8 mouse cellular contexts compared by ENCODE assay signal in genomic region chr7:6172006-6172649, GRCm38 (mm10). TPM values are rescaled to one million over a fixed set of nuclear protein-coding genes. Genes with fewer than 3 reads are reported as not detected.
A peak's percentile ranks its signal among the peaks of the same experiment; 100 is the strongest.
DNase-seq lines count a peak whose midpoint lies in the region; ATAC-seq and TF ChIP-seq lines count a peak whose summit lies in the region.

Zfp444 (plus strand) TSS chr7:6172226.

- TF ChIP-seq POLR2A in olfactory bulb, adult 2 months (IDR thresholded peaks at IDR 0.05; ENCODE audit: insufficient read depth, low read depth, low read length) = peak; percentile 41; the same call in 1 of the 2 replicates
- TF ChIP-seq POLR2A in thymus, adult 2 months (IDR thresholded peaks at IDR 0.05; ENCODE audit: control insufficient read depth, extremely low read depth, insufficient read depth, low read length, poor library complexity) = peak; percentile 73

- no peaks in the 10 kb centered on the region for H3K27me3 ChIP-seq in G1E (ENCODE audit: insufficient read depth, low read length)
- H3K27me3 ChIP-seq in forebrain, embryonic 16.5 days (replicated peaks; ENCODE audit: control insufficient read depth, insufficient read depth, low read length) = no peaks in the 10 kb centered on the region
- no peaks in the 10 kb centered on the region for H3K27me3 ChIP-seq in lung, embryonic 14.5 days (ENCODE audit: insufficient read depth, low read length)
- H3K27me3 ChIP-seq in thymus, adult 2 months (ENCODE audit: control insufficient read depth, insufficient read depth, low read length) = no peaks in the 10 kb centered on the region

- under 1% methylated on average over 37 of the region's 37 CpGs for WGBS in forebrain, embryonic 16.5 days
- under 1% methylated on average over 37 of the region's 37 CpGs for WGBS in lung, embryonic 14.5 days
- WGBS in olfactory bulb, adult 2 months = under 1% methylated on average over 37 of the region's 37 CpGs
- 1% methylated on average over 37 of the region's 37 CpGs for WGBS in thymus, adult 2 months

- H3K4me1 ChIP-seq in G1E (ENCODE audit: insufficient read depth, low read depth, low read length) = peaks cover 35% of the 10 kb centered on the region
- H3K4me1 ChIP-seq in forebrain, embryonic 16.5 days (replicated peaks; ENCODE audit: control insufficient read depth, insufficient read depth, low read length) = peaks cover 19% of the 10 kb centered on the region
- H3K4me1 ChIP-seq in lung, embryonic 14.5 days (ENCODE audit: insufficient read depth) = no peaks in the 10 kb centered on the region
- H3K4me1 ChIP-seq in olfactory bulb, adult 2 months (ENCODE audit: control insufficient read depth, insufficient read depth, low read length) = no peaks in the 10 kb centered on the region
- H3K4me1 ChIP-seq in thymus, adult 2 months (replicated peaks; ENCODE audit: control insufficient read depth, insufficient read depth, low read length) = peaks cover 11% of the 10 kb centered on the region

- H3K27ac ChIP-seq in forebrain, embryonic 16.5 days (ENCODE audit: low read length) = peak within 1 kb of the TSS; percentile 73
- H3K27ac ChIP-seq in layer of hippocampus, adult 2 months = peak within 1 kb of the TSS; percentile 91
- H3K27ac ChIP-seq in lung, embryonic 14.5 days (ENCODE audit: low read depth) = peak within 1 kb of the TSS; percentile 55
- peak within 1 kb of the TSS; percentile 74 for H3K27ac ChIP-seq in olfactory bulb, adult 2 months (ENCODE audit: insufficient read depth, low read depth, low read length)
- peak within 1 kb of the TSS; percentile 73 for H3K27ac ChIP-seq in thymus, adult 2 months (ENCODE audit: control insufficient read depth, insufficient read depth, low read length)

- ATAC-seq in G1E (ENCODE audit: extremely low read depth, insufficient number of reproducible peaks, low FRiP score, poor library complexity, severe bottlenecking) = peak; percentile 84
- ATAC-seq in forebrain, embryonic 16.5 days = peak; percentile 97
- peak; percentile 99 for ATAC-seq in lung, embryonic 14.5 days (ENCODE audit: insufficient read depth)

- peak within 1 kb of the TSS; percentile 79 for H3K4me2 ChIP-seq in forebrain, embryonic 16.5 days (ENCODE audit: low read length)
- H3K4me2 ChIP-seq in lung, embryonic 14.5 days = peak within 1 kb of the TSS; percentile 95

- intact Hi-C loops in heart, postnatal 36 days (cut with DNase I) = loop anchor here (5.0 to 10.0 kb wide), 2 partner anchors 110 to 213 kb away; partner anchors contain the start of gene Zfp28

- H3K9ac ChIP-seq in forebrain, embryonic 16.5 days (replicated peaks; ENCODE audit: low read depth, low read length) = peak within 1 kb of the TSS; percentile 74
- H3K9ac ChIP-seq in lung, embryonic 14.5 days = peak within 1 kb of the TSS; percentile 79

- DNase-seq in G1E (ENCODE audit: low spot score) = peak; percentile 81
- peak; percentile 98 for DNase-seq in cerebellum, adult 18-20 months
- peak; percentile 94 to 95 for DNase-seq in heart, postnatal 36 days
- DNase-seq in layer of hippocampus, adult 2 months (ENCODE audit: low spot score in 2 of 2) = peak; percentile 100
- peak; percentile 98 for DNase-seq in lung, embryonic 14.5 days
- DNase-seq in thymus, adult 2 months = peak; percentile 98

- H3K36me3 ChIP-seq in G1E (replicated peaks) = peaks cover 26% of the 10 kb centered on the region
- no peaks in the 10 kb centered on the region for H3K36me3 ChIP-seq in forebrain, embryonic 16.5 days (ENCODE audit: control insufficient read depth, insufficient read depth)
- H3K36me3 ChIP-seq in lung, embryonic 14.5 days (ENCODE audit: insufficient read depth) = 0 out of 2 replicates have a peak, but pooled peaks cover 17% of the 10 kb centered on the region
- H3K36me3 ChIP-seq in thymus, adult 2 months (ENCODE audit: control insufficient read depth, insufficient read depth, low read length) = no peaks in the 10 kb centered on the region

- H3K9me3 ChIP-seq in G1E (replicated peaks) = no peaks in the 10 kb centered on the region
- no peaks in the 10 kb centered on the region for H3K9me3 ChIP-seq in forebrain, embryonic 16.5 days (ENCODE audit: control insufficient read depth, low read length)
- no peaks in the 10 kb centered on the region for H3K9me3 ChIP-seq in lung, embryonic 14.5 days (ENCODE audit: low read depth, low read length)

- no peak for TF ChIP-seq CTCF in G1E (IDR thresholded peaks at IDR 0.05; ENCODE audit: low read depth, low read length)
- TF ChIP-seq CTCF in layer of hippocampus, adult 2 months (conservative IDR thresholded peaks at IDR 0.05) = no peak
- no peak for TF ChIP-seq CTCF in lung, embryonic 14.5 days (IDR thresholded peaks at IDR 0.05; ENCODE audit: low read depth)
- no peak for TF ChIP-seq CTCF in olfactory bulb, adult 2 months (IDR thresholded peaks at IDR 0.05; ENCODE audit: insufficient read depth, low read depth, low read length)
- TF ChIP-seq CTCF in thymus, adult 2 months (IDR thresholded peaks at IDR 0.05; ENCODE audit: borderline replicate concordance, control insufficient read depth, extremely low read depth, insufficient read depth, low read length, poor library complexity) = peak; percentile 45; the same call in 1 of the 2 replicates

- H3K4me3 ChIP-seq in G1E (ENCODE audit: low read depth, low read length) = peak within 1 kb of the TSS; percentile 80
- H3K4me3 ChIP-seq in forebrain, embryonic 16.5 days (replicated peaks; ENCODE audit: low read length) = peak within 1 kb of the TSS; percentile 60
- peak within 1 kb of the TSS; percentile 80 for H3K4me3 ChIP-seq in layer of hippocampus, adult 2 months
- peak within 1 kb of the TSS; percentile 69 for H3K4me3 ChIP-seq in lung, embryonic 14.5 days (ENCODE audit: low read depth, low read length)
- peak within 1 kb of the TSS; percentile 77 for H3K4me3 ChIP-seq in olfactory bulb, adult 2 months (ENCODE audit: insufficient read depth, low read depth, low read length)
- H3K4me3 ChIP-seq in thymus, adult 2 months (ENCODE audit: control insufficient read depth, insufficient read depth, low read length) = peak within 1 kb of the TSS; percentile 62

RNA-seq across cellular contexts. Expression of gene Zfp444, which starts in this region (rescaled TPM):
- total RNA-seq in G1E (2014; fragmentation: Nextera tagmentation) (7.1 and 15.0 TPM in 2 replicates), G1E (2017) (26.9 and 29.3 TPM in 2 replicates)
- 45.2 and 48.6 TPM in 2 replicates for polyA plus RNA-seq in G1E (2012)
- polyA plus RNA-seq in forebrain, embryonic 16.5 days (2015; fragmentation: Nextera tagmentation; extraction: Ambion mirVana) = 99.6 and 101 TPM in 2 replicates
- total RNA-seq in heart, postnatal 36 days (2021) = 10 to 100 TPM in 1 of 2 experiments, 1 to 10 TPM in 1; 9.4 to 11.4 TPM
- 10 to 100 TPM; 55.8 to 57.2 TPM for total RNA-seq in layer of hippocampus, adult 2 months (2021)
- 57.3 TPM in 2 replicates for polyA plus RNA-seq in lung, embryonic 14.5 days (2014; fragmentation: Nextera tagmentation; extraction: Ambion mirVana)
- not detected in 2 replicates for polyA plus RNA-seq in olfactory bulb, adult 2 months (2012; ENCODE audit: insufficient read depth, insufficient read length, low replicate concordance, missing spikeins)
- polyA plus RNA-seq in thymus, adult 2 months (2012; rRNA removed) = 73.1 and 78.6 TPM in 2 replicates

Comparison
In these comparisons a context has a peak if more than half of its experiments do, and no peak if none do; other contexts are left out.
1. Peak in every context shown above with its lines: DNase-seq, ATAC-seq, H3K4me3 ChIP-seq and H3K27ac ChIP-seq.